In genomic region chr5:91308576-91308975, GRCm38 (mm10) we compare ENCODE assay signal across 9 mouse cellular contexts.
DNase-seq lines count a peak whose midpoint lies in the region; ATAC-seq lines count a peak whose summit lies in the region.
"Had no signal": no experiment of that assay in that cellular context is flagged by ENCODE, and none has a peak within 500 bp of the region (broad histone marks: within the 10 kb centered on the region; RNA-seq: fewer than 3 reads in every experiment).

No protein-coding gene starts in this region.

- ATAC-seq in inflammation-experienced regulatory T-cells, adult 6 months: no peak

- DNase-seq in layer of hippocampus, adult 18-20 months (ENCODE audit: low spot score in 2 of 2): peak; percentile 9 to 36
- no peak for DNase-seq in layer of hippocampus, adult 11-12 months (ENCODE audit: low spot score)
- peak; percentile 27 for DNase-seq in right cerebral cortex, adult 18-20 months
- no peak for DNase-seq in right cerebral cortex, postnatal 4 days
- peak; percentile 17 to 22 for DNase-seq in left cerebral cortex, postnatal 14 days (ENCODE audit: low spot score in 2 of 2)
- DNase-seq in testis, postnatal 10 days (ENCODE audit: low spot score): no peak
- DNase-seq: gastrocnemius, adult 2 months; thymus, postnatal 36 days had no signal

- intact Hi-C loops in left cerebral cortex, postnatal 14 days (cut with DNase I): loop anchor here (2.0 to 10.0 kb wide), 3 partner anchors 331 to 636 kb away; no protein-coding TSS in a partner anchor

Comparison
In these comparisons a context has a peak if more than half of its experiments do, and no peak if none do; other contexts are left out.
1. DNase-seq: peak in layer of hippocampus, adult 18-20 months (2 of 2), right cerebral cortex, adult 18-20 months (single experiment) and left cerebral cortex, postnatal 14 days (2 of 2); none in layer of hippocampus, adult 11-12 months (single experiment), right cerebral cortex, postnatal 4 days (single experiment) and testis, postnatal 10 days (single experiment).